Mouse (Mus musculus) neural tube, embryonic 12.5 days (tissue): ENCODE results near the gene Cacng4. TPM values are rescaled to one million over a fixed set of nuclear protein-coding genes. Genes with fewer than 3 reads are reported as not detected.

Experiments used
- ATAC-seq: fragments of 200-750 bp; cut with Nextera tagmentation; 2 replicates; pipeline ENCODE4 v1.8.0; 2017; ENCODE audit warnings: low read depth, mild to moderate bottlenecking, moderate TSS enrichment, moderate library complexity; ENCODE audit not compliant: low FRiP score
- H3K27ac ChIP-seq: fragments of 300-500 bp; sonication (generic); 2 replicates; pipeline ENCODE4 v1.5.1; 2016
- H3K27me3 ChIP-seq: fragments of 300-500 bp; sonication (generic); replicated peaks from 2 replicates; pipeline ENCODE4 v1.6.1; 2016; ENCODE audit warnings: mild to moderate bottlenecking
- H3K36me3 ChIP-seq: fragments of 300-500 bp; sonication (generic); 2 replicates; pipeline ENCODE4 v1.6.1; 2016; ENCODE audit warnings: mild to moderate bottlenecking
- H3K4me1 ChIP-seq: fragments of 300-500 bp; sonication (generic); 2 replicates; pipeline ENCODE4 v1.6.1; 2016
- H3K4me2 ChIP-seq: fragments of 300-500 bp; sonication (generic); replicated peaks from 2 replicates; pipeline ENCODE4 v1.6.1; 2016; ENCODE audit warnings: mild to moderate bottlenecking
- H3K4me3 ChIP-seq: fragments of 300-500 bp; sonication (generic); 2 replicates; pipeline ENCODE4 v1.5.1; 2016
- H3K9ac ChIP-seq: fragments of 300-500 bp; sonication (generic); 2 replicates; pipeline ENCODE4 v1.6.1; 2016; ENCODE audit warnings: mild to moderate bottlenecking
- H3K9me3 ChIP-seq: fragments of 300-500 bp; sonication (generic); 2 replicates; pipeline ENCODE4 v1.6.1; 2016; ENCODE audit warnings: mild to moderate bottlenecking
- WGBS: fragments of 180-500 bp; shearing (Covaris S2); methylation state at CpG from one replicate; pipeline ENCODE4 v1.1.7; 2016; 5-methylcytosine and 5-hydroxymethylcytosine counted together
- polyA plus RNA-seq: library from polyadenylated mRNA; unstranded; fragments of >200 nt; fragmentation: Nextera tagmentation; extraction: Ambion mirVana; gene quantifications from 2 replicates; pipeline ENCODE4 v1.2.1, GENCODE M21; 2016

The Cacng4 gene
- polyA plus RNA-seq, 1 experiment from 2014 or later: 48.3 TPM

- H3K4me3 ChIP-seq: no peak overlapping the region
- peaks cover 25% of the 10 kb centered on the region for H3K4me1 ChIP-seq
- H3K27ac ChIP-seq: no peak overlapping the region
- ATAC-seq: no peak
- no peak overlapping the region for H3K9ac ChIP-seq
- no peaks in the 10 kb centered on the region for H3K9me3 ChIP-seq
- WGBS: 77% methylated on average over 11 of the region's 11 CpGs
- H3K4me2 ChIP-seq: no peak overlapping the region
- no peaks in the 10 kb centered on the region for H3K36me3 ChIP-seq
- no peaks in the 10 kb centered on the region; the same call in 1 of the 2 replicates for H3K27me3 ChIP-seq
Observed at GRCm38 (mm10) chr11:107705476-107706074, 88.8 kb downstream of the Cacng4 start.

DNA sequence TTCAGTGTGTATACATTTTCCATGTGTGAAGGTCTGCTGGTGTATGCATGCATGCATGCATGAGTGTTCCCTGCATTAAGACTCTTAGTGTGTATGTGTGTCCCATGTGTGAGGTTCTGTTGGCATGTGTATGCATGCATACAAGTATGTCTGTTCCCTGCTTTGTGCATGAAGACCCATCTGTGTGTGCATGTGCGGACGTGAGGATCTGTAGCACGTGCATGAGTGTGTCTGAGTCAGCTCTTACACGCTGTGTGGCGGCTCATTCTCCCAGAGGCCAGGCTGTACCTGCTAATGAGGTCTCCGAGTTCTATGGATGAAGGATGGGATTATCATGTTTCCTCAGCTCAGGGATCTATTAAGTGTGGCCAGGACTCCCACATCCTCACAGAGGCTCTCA, 89.3 kb downstream of the Cacng4 start:
- H3K9me3 ChIP-seq: no peaks in the 10 kb centered on the region
- no peak for ATAC-seq
- no peak overlapping the region for H3K27ac ChIP-seq

DNA sequence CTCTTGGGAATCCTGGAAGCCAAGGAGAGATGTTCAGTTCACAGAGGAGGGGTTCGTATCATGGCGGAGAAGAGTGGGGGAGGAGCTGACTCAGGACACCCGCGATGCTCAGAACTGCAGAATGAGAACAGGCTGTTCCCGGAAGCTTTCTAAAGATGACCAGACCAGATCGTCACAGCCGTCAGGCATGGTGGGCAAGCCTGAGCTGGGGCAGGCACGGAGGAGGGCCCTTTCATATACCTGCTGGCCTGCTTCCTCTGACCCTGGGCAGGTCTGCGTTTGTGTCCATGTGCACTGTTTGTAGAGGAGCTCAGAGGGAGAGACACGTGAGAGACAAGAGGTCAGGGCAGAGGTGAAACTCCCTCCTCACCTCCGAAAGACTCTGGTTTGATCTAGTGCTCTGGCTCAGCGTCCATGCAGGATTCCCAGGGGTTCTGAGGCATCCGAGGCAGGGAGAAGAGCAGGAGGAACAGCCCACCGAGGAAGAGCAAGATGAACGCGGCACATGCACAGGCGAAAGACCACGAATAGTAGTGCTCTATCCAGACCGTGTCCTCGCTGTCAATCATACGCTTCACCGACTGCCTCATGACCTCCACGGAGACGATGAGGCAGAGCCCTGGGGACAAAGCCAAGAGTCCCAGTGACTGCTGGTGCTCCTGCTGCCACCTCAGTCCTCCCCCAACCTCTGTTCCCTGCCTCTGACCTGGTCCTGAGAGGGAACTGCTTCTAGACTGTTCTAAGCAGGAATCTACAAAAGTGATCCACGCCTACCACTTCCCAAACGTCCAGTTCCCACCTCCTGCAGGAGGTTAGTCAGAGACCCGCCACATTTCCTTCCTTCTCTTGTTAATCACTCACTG, 90.9 kb downstream of the Cacng4 start:
- H3K36me3 ChIP-seq: no peaks in the 10 kb centered on the region
- H3K4me1 ChIP-seq: peaks cover 23% of the 10 kb centered on the region
- 48% methylated on average over 27 of the region's 27 CpGs for WGBS
- H3K4me2 ChIP-seq: 0 out of 2 replicates have a peak overlapping the region, but pooled peaks have one; percentile 2
- no peak for ATAC-seq
- no peak overlapping the region for H3K27ac ChIP-seq
- no peak overlapping the region for H3K9ac ChIP-seq
- no peak overlapping the region for H3K4me3 ChIP-seq
- H3K27me3 ChIP-seq: no peaks in the 10 kb centered on the region; the same call in 1 of the 2 replicates
- H3K9me3 ChIP-seq: no peaks in the 10 kb centered on the region

More for the DNA sequence above, 89.3 kb downstream of the Cacng4 start:
- WGBS: 74% methylated on average over 6 of the region's 6 CpGs
- H3K4me2 ChIP-seq: no peak overlapping the region
- H3K4me3 ChIP-seq: no peak overlapping the region
- no peaks in the 10 kb centered on the region; the same call in 1 of the 2 replicates for H3K27me3 ChIP-seq
- no peak overlapping the region for H3K9ac ChIP-seq
- no peaks in the 10 kb centered on the region for H3K36me3 ChIP-seq
- peaks cover 25% of the 10 kb centered on the region for H3K4me1 ChIP-seq

DNA sequence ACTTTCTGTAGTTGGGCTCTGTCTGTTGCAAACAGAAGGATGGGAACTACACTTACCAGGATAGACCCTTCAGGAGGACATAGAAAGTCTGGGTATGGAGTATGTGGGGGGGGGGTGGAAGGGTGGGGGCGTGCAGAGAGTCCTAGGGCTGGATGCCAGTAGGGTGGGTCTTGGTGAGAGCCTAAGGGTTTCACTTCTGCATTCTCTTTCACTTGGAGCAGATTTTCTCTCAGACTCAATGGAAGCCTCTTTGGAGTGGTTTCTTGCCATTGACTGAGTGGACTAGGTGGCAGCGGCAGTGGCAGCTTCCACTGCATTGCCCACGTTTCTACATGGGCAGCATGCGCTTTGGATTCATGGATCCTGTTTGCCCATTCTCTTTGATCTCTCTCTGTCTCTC, 94.4 kb downstream of the Cacng4 start:
- Histone ChIP-seq H3K36me3 (no peaks in the 10 kb centered on the region), H3K4me3 (no peak overlapping the region), H3K9ac (no peak overlapping the region), H3K27me3 (no peaks in the 10 kb centered on the region; the same call in 1 of the 2 replicates), H3K9me3 (no peaks in the 10 kb centered on the region), H3K4me2 (no peak overlapping the region), H3K4me1 (peaks cover 7% of the 10 kb centered on the region), H3K27ac (no peak overlapping the region)
- no peak for ATAC-seq
- 92% methylated on average over 4 of the region's 4 CpGs for WGBS

- no peak overlapping the region for H3K4me3 ChIP-seq
- no peak for ATAC-seq
- H3K9ac ChIP-seq: no peak overlapping the region
- no peaks in the 10 kb centered on the region for H3K9me3 ChIP-seq
- H3K4me1 ChIP-seq: no peaks in the 10 kb centered on the region
- H3K27me3 ChIP-seq: no peaks in the 10 kb centered on the region
- WGBS: 89% methylated on average over 6 of the region's 6 CpGs
- H3K4me2 ChIP-seq: no peak overlapping the region
- peaks cover 2% of the 10 kb centered on the region; the same call in 1 of the 2 replicates for H3K36me3 ChIP-seq
- H3K27ac ChIP-seq: no peak overlapping the region
Observed at GRCm38 (mm10) chr11:107693338-107693737, 101.0 kb downstream of the Cacng4 start.

DNA sequence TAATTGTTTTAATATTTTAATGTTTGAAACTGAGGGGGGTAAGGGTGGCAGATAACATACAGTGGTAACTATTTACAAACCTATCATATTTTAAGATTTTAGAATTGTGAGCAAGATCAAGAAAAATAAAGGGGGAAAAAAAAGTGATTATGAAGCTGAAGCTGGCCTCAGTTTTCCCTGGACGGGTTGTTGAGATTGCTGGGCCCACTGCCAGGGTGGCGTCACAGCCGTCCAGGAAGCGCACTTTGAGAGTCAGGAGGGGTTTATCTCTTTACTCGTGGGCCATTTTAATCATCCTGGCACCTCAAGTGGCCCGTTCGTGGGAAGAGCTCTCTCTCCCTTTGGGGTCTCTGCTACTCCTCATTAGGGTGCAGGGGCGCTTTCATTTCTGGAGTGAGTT, 102.8 kb downstream of the Cacng4 start:
- 73% methylated on average over 8 of the region's 8 CpGs for WGBS
- H3K9me3 ChIP-seq: no peaks in the 10 kb centered on the region

DNA sequence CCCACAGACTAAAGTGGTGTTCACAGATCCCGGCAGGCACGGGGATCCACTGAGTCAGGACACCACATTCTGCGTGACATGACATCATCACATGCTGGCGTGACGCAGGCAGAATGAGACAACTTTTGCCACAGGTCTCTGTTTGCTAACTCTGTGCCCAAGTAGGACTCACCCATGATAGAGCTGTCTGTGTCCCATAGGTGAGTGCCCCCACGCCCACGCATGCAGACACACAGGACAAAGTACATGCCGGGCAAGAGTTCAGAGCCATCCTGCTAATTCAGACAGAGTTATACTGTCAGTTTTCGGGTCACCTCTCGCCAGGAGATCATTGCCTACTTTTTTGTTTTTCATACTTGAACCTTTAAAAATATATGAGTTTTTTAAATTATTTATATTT, 105.9 kb downstream of the Cacng4 start:
- H3K4me2 ChIP-seq: no peak overlapping the region
- peaks cover 10% of the 10 kb centered on the region; the same call in 1 of the 2 replicates for H3K4me1 ChIP-seq
- no peak overlapping the region for H3K9ac ChIP-seq
- H3K36me3 ChIP-seq: peaks cover 14% of the 10 kb centered on the region
- H3K27me3 ChIP-seq: no peaks in the 10 kb centered on the region
- WGBS: 97% methylated on average over 10 of the region's 10 CpGs
- H3K9me3 ChIP-seq: no peaks in the 10 kb centered on the region
- no peak overlapping the region for H3K27ac ChIP-seq
- no peak overlapping the region for H3K4me3 ChIP-seq
- ATAC-seq: no peak

More for the DNA sequence above, 102.8 kb downstream of the Cacng4 start:
- no peak overlapping the region for H3K4me2 ChIP-seq
- H3K27ac ChIP-seq: no peak overlapping the region
- peaks cover 6% of the 10 kb centered on the region for H3K36me3 ChIP-seq
- no peak overlapping the region for H3K9ac ChIP-seq
- ATAC-seq: no peak
- no peaks in the 10 kb centered on the region for H3K27me3 ChIP-seq
- no peaks in the 10 kb centered on the region for H3K4me1 ChIP-seq
- H3K4me3 ChIP-seq: no peak overlapping the region

DNA sequence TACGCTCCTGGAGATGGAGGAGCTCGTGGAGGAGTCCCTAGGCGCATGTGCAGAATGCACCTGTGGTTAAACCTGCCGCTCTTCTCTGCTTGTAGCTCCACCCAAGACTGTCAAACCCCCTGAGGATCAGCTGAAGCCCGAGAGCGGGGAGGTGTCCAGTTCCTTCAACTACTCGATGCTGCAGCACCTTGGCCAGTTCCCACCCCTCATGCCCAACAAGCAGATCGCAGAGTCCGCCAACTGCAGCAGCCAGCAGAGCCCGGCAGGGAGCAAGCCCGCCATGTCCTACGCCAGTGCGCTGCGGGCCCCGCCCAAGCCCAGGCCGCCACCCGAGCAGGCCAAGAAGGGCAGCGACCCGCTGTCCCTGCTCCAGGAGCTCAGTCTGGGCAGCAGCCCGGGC, 108.1 kb downstream of the Cacng4 start:
- Histone ChIP-seq H3K36me3 (peaks cover 14% of the 10 kb centered on the region), H3K4me2 (no peak overlapping the region), H3K27me3 (no peaks in the 10 kb centered on the region), H3K4me3 (no peak overlapping the region), H3K9ac (no peak overlapping the region), H3K4me1 (peaks cover 20% of the 10 kb centered on the region), H3K27ac (no peak overlapping the region), H3K9me3 (no peaks in the 10 kb centered on the region)
- ATAC-seq: no peak
- 90% methylated on average over 20 of the region's 20 CpGs for WGBS

DNA sequence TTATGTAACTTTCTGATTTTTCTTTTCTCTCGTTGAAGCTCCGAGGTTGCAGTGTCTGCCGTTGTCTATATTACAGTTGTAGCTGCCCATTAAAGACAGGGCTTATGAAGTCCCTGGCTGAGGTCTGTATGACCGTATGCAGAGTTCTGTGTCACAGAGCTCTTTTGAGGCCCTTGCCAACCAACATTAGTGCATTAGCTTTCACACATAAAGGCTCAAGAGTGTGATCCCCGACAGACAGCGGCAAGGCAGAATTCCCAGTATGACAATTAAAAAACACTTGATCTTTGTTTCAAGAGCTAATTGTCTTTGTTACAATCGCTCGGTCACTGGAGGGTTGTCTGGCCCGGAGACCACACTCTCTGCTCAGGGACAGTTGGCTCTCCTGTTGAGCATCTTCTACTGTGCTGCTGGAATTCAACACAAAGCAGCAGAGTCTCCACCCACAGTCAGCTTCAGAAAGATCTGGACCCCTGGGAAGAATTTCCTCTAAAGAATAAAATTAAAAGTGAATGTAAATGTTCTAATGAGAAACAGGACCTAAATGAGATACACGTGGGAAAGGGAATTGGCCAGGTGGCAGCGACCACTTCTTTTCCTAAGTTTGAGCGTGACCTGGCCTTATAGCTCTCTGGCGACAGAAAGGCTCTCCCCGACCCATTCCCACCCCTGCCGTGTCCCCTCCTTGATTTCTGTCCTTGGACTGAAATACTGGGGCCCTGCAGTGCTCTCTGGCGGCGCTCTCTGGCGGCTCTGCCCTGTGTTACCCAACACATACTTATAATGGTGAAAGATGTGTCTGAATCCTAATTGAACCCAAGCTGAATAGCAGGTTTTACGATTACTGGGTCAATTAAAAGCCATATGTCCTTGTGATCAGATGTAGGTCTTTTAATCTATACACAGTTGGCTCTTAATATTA, 110.6 kb downstream of the Cacng4 start:
- ATAC-seq: 0 out of 2 replicates have a peak, but pooled peaks have one; percentile 33

GRCm38 (mm10) chr11:107682694-107683355, 111.5 kb downstream of the Cacng4 start:
- no peak overlapping the region for H3K4me3 ChIP-seq
- 42% methylated on average over 9 of the region's 9 CpGs for WGBS
- H3K9me3 ChIP-seq: no peaks in the 10 kb centered on the region
- H3K4me2 ChIP-seq: no peak overlapping the region
- no peak overlapping the region for H3K9ac ChIP-seq
- peaks cover 20% of the 10 kb centered on the region for H3K4me1 ChIP-seq
- peaks cover 9% of the 10 kb centered on the region for H3K36me3 ChIP-seq
- H3K27ac ChIP-seq: no peak overlapping the region
- H3K27me3 ChIP-seq: no peaks in the 10 kb centered on the region
- ATAC-seq: no peak

More for the DNA sequence above, 110.6 kb downstream of the Cacng4 start:
- Histone ChIP-seq H3K4me1 (peaks cover 20% of the 10 kb centered on the region), H3K9ac (no peak overlapping the region), H3K27me3 (no peaks in the 10 kb centered on the region), H3K9me3 (no peaks in the 10 kb centered on the region), H3K4me3 (no peak overlapping the region), H3K36me3 (peaks cover 14% of the 10 kb centered on the region), H3K4me2 (no peak overlapping the region), H3K27ac (no peak overlapping the region)
- 49% methylated on average over 19 of the region's 19 CpGs for WGBS
